Mouse (Mus musculus): ENCODE data around the gene Tpm3. TPM values are rescaled to one million over a fixed set of nuclear protein-coding genes. Genes with fewer than 3 reads are reported as not detected.
A peak's percentile ranks its signal among the peaks of the same experiment; 100 is the strongest.

Tpm3 gene
- polyA plus RNA-seq, 1 experiment = 305 TPM

- Histone ChIP-seq H3K27ac (ENCODE audit: insufficient read depth, low read length) (peak overlapping the region; percentile 93), H3K4me3 (ENCODE audit: low read depth, low read length) (peak overlapping the region; percentile 85), H3K9me3 (replicated peaks; ENCODE audit: control insufficient read depth, insufficient read depth, low read length, poor library complexity, severe bottlenecking) (no peaks in the 10 kb centered on the region), H3K36me3 (ENCODE audit: control insufficient read depth, insufficient read depth, low read length, poor library complexity, severe bottlenecking) (no peaks in the 10 kb centered on the region), H3K9ac (ENCODE audit: low read depth, poor library complexity, severe bottlenecking) (peak overlapping the region; percentile 92), H3K4me1 (ENCODE audit: control insufficient read depth, insufficient read depth, low read length) (peaks cover 2% of the 10 kb centered on the region), H3K27me3 (ENCODE audit: control insufficient read depth, insufficient read depth, low read length, poor library complexity, severe bottlenecking) (no peaks in the 10 kb centered on the region)
- TF ChIP-seq POLR2A (IDR thresholded peaks at IDR 0.05; ENCODE audit: insufficient read depth, low read length) (no peak), CTCF (IDR thresholded peaks at IDR 0.05; ENCODE audit: low read depth, low read length) (no peak), EP300 (IDR thresholded peaks at IDR 0.05; ENCODE audit: insufficient read depth, low read depth, low read length) (no peak)
Measured at GRCm38 (mm10) chr3:90080498-90080863, 8.0 kb downstream of the Tpm3 start.

GRCm38 (mm10) chr3:90081365-90082240 lies 9.2 kb downstream of the Tpm3 start:
- no peaks in the 10 kb centered on the region for H3K9me3 ChIP-seq (replicated peaks; ENCODE audit: control insufficient read depth, insufficient read depth, low read length, poor library complexity, severe bottlenecking)
- peak overlapping the region; percentile 51 for H3K27ac ChIP-seq (ENCODE audit: insufficient read depth, low read length)
- TF ChIP-seq POLR2A (IDR thresholded peaks at IDR 0.05; ENCODE audit: insufficient read depth, low read length) (no peak), EP300 (IDR thresholded peaks at IDR 0.05; ENCODE audit: insufficient read depth, low read depth, low read length) (no peak), CTCF (IDR thresholded peaks at IDR 0.05; ENCODE audit: low read depth, low read length) (no peak)
- peak overlapping the region; percentile 92 for H3K9ac ChIP-seq (ENCODE audit: low read depth, poor library complexity, severe bottlenecking)
- no peaks in the 10 kb centered on the region for H3K27me3 ChIP-seq (ENCODE audit: control insufficient read depth, insufficient read depth, low read length, poor library complexity, severe bottlenecking)
- peaks cover 4% of the 10 kb centered on the region for H3K4me1 ChIP-seq (ENCODE audit: control insufficient read depth, insufficient read depth, low read length)
- H3K4me3 ChIP-seq (ENCODE audit: low read depth, low read length) = peak overlapping the region; percentile 50
- H3K36me3 ChIP-seq (ENCODE audit: control insufficient read depth, insufficient read depth, low read length, poor library complexity, severe bottlenecking) = peaks cover 3% of the 10 kb centered on the region; the same call in 1 of the 2 replicates

- Histone ChIP-seq H3K4me1 (ENCODE audit: control insufficient read depth, insufficient read depth, low read length) (peaks cover 4% of the 10 kb centered on the region), H3K9ac (ENCODE audit: low read depth, poor library complexity, severe bottlenecking) (peak overlapping the region; percentile 11), H3K27me3 (ENCODE audit: control insufficient read depth, insufficient read depth, low read length, poor library complexity, severe bottlenecking) (no peaks in the 10 kb centered on the region), H3K9me3 (replicated peaks; ENCODE audit: control insufficient read depth, insufficient read depth, low read length, poor library complexity, severe bottlenecking) (no peaks in the 10 kb centered on the region), H3K4me3 (ENCODE audit: low read depth, low read length) (0 out of 2 replicates have a peak overlapping the region, but pooled peaks have one; percentile 10), H3K36me3 (ENCODE audit: control insufficient read depth, insufficient read depth, low read length, poor library complexity, severe bottlenecking) (peaks cover 17% of the 10 kb centered on the region), H3K27ac (ENCODE audit: insufficient read depth, low read length) (peak overlapping the region; percentile 33)
- TF ChIP-seq POLR2A (IDR thresholded peaks at IDR 0.05; ENCODE audit: insufficient read depth, low read length) = no peak
- no peak for TF ChIP-seq CTCF (IDR thresholded peaks at IDR 0.05; ENCODE audit: low read depth, low read length)
- TF ChIP-seq EP300 (IDR thresholded peaks at IDR 0.05; ENCODE audit: insufficient read depth, low read depth, low read length) = no peak
Measured at GRCm38 (mm10) chr3:90083034-90083433, 10.6 kb downstream of the Tpm3 start.

- Histone ChIP-seq H3K4me3 (ENCODE audit: low read depth, low read length) (no peak overlapping the region), H3K36me3 (ENCODE audit: control insufficient read depth, insufficient read depth, low read length, poor library complexity, severe bottlenecking) (peaks cover 25% of the 10 kb centered on the region), H3K9me3 (replicated peaks; ENCODE audit: control insufficient read depth, insufficient read depth, low read length, poor library complexity, severe bottlenecking) (no peaks in the 10 kb centered on the region), H3K27ac (ENCODE audit: insufficient read depth, low read length) (0 out of 2 replicates have a peak overlapping the region, but pooled peaks have one; percentile 33), H3K27me3 (ENCODE audit: control insufficient read depth, insufficient read depth, low read length, poor library complexity, severe bottlenecking) (no peaks in the 10 kb centered on the region), H3K4me1 (ENCODE audit: control insufficient read depth, insufficient read depth, low read length) (peaks cover 4% of the 10 kb centered on the region), H3K9ac (ENCODE audit: low read depth, poor library complexity, severe bottlenecking) (peak overlapping the region; percentile 11; the same call in 1 of the 2 replicates)
- TF ChIP-seq EP300 (IDR thresholded peaks at IDR 0.05; ENCODE audit: insufficient read depth, low read depth, low read length) (no peak), POLR2A (IDR thresholded peaks at IDR 0.05; ENCODE audit: insufficient read depth, low read length) (no peak), CTCF (IDR thresholded peaks at IDR 0.05; ENCODE audit: low read depth, low read length) (no peak)
Measured at GRCm38 (mm10) chr3:90083698-90084324, 11.4 kb downstream of the Tpm3 start.

GRCm38 (mm10) chr3:90084790-90085189 lies 12.3 kb downstream of the Tpm3 start:
- TF ChIP-seq EP300 (IDR thresholded peaks at IDR 0.05; ENCODE audit: insufficient read depth, low read depth, low read length) = no peak
- no peak for TF ChIP-seq CTCF (IDR thresholded peaks at IDR 0.05; ENCODE audit: low read depth, low read length)
- no peak for TF ChIP-seq POLR2A (IDR thresholded peaks at IDR 0.05; ENCODE audit: insufficient read depth, low read length)
- no peaks in the 10 kb centered on the region for H3K27me3 ChIP-seq (ENCODE audit: control insufficient read depth, insufficient read depth, low read length, poor library complexity, severe bottlenecking)

More at GRCm38 (mm10) chr3:90084790-90085189, 12.3 kb downstream of the Tpm3 start:
- no peak overlapping the region for H3K4me3 ChIP-seq (ENCODE audit: low read depth, low read length)
- peaks cover 4% of the 10 kb centered on the region for H3K4me1 ChIP-seq (ENCODE audit: control insufficient read depth, insufficient read depth, low read length)
- no peaks in the 10 kb centered on the region for H3K9me3 ChIP-seq (replicated peaks; ENCODE audit: control insufficient read depth, insufficient read depth, low read length, poor library complexity, severe bottlenecking)
- H3K27ac ChIP-seq (ENCODE audit: insufficient read depth, low read length) = no peak overlapping the region
- no peak overlapping the region for H3K9ac ChIP-seq (ENCODE audit: low read depth, poor library complexity, severe bottlenecking)
- peaks cover 35% of the 10 kb centered on the region for H3K36me3 ChIP-seq (ENCODE audit: control insufficient read depth, insufficient read depth, low read length, poor library complexity, severe bottlenecking)
